Mouse (Mus musculus) thymus, adult 2 months (tissue): ENCODE data around the gene Gria1.

Experiments used
- CTCF ChIP-seq: fragments of 200-500 bp; IDR thresholded peaks from 2 replicates; pipeline ENCODE4 v1.5.1; 2012; ENCODE audit warnings: mild to moderate bottlenecking, control low read depth, low read length, moderate library complexity, borderline replicate concordance; ENCODE audit not compliant: control insufficient read depth, poor library complexity, insufficient read depth; ENCODE audit errors: extremely low read depth
- POLR2A ChIP-seq: fragments of 200-500 bp; IDR thresholded peaks from 2 replicates; pipeline ENCODE4 v1.6.1; 2012; ENCODE audit warnings: mild to moderate bottlenecking, low read length, control low read depth, moderate library complexity; ENCODE audit not compliant: control insufficient read depth, poor library complexity, insufficient read depth; ENCODE audit errors: extremely low read depth

DNA sequence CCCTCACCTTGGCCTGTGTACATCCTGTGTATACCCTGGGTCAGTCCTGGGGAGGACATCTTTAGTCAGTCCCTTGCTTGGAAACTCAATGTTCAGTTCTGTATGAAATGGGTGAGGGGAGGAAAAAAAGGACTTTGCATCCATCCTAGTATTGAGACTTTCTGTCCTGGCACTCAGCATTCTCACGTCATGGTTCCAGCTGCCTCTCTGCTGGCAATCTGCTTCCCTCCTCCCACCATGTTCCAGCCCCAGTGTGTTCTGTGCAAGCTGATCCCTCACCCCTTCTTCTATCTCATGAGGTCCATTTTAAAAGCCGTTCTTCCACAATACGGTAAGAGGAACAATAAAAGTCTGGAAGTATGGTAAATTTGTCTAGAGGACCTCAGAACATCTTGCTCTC is 308.2 kb downstream of the Gria1 start:
- TF ChIP-seq CTCF (no peak), POLR2A (no peak)
